Mouse (Mus musculus) bone marrow macrophage, adult 2 months (primary cell): ENCODE measurements around the gene Ube2k.

Experiments
- CTCF ChIP-seq: IDR thresholded peaks from 2 replicates; pipeline ENCODE4 v1.5.1; 2012; ENCODE audit warnings: low read depth, mild to moderate bottlenecking, low read length, moderate library complexity
- POLR2A ChIP-seq: IDR thresholded peaks from 2 replicates; pipeline ENCODE4 v1.6.1; 2012; ENCODE audit warnings: mild to moderate bottlenecking, low read depth, low read length, borderline replicate concordance

- TF ChIP-seq POLR2A (no peak), CTCF (no peak)
Measured at GRCm38 (mm10) chr5:65501407-65501806, 35.6 kb upstream of the Ube2k start.
